Mouse (Mus musculus) MEL (cell line): Measurements from ENCODE around the gene Prr22. TPM values are rescaled to one million over a fixed set of nuclear protein-coding genes. Genes with fewer than 3 reads are reported as not detected.

Source experiments
- DNase-seq: peaks from one replicate; pipeline ENCODE4 v3.0.0; 2011; ENCODE audit warnings: low read depth, low spot score
- H3K27ac ChIP-seq: 2 replicates; pipeline ENCODE4 v1.5.1; 2012; ENCODE audit warnings: low read depth, mild to moderate bottlenecking, control low read depth, low read length, moderate library complexity; ENCODE audit not compliant: control insufficient read depth
- H3K27me3 ChIP-seq, 2 experiments: fragments of 150-350 bp in 1 of 2; sonication (generic) in 1 of 2; 2 replicates each; pipeline ENCODE4 v1.6.1; 2012; ENCODE audit warnings: low read length in 2 of 2, mild to moderate bottlenecking in 2 of 2, improper control_type of control experiment in 1 of 2, moderate library complexity in 1 of 2; ENCODE audit not compliant: insufficient read depth in 2 of 2, control insufficient read depth in 1 of 2
- H3K36me3 ChIP-seq, 2 experiments: 2 replicates each; pipeline ENCODE4 v1.6.1; 2012 to 2014; ENCODE audit warnings: low read length in 2 of 2, improper control_type of control experiment in 1 of 2, inconsistent platforms in 1 of 2, mild to moderate bottlenecking in 1 of 2; ENCODE audit not compliant: insufficient read depth in 2 of 2, control insufficient read depth in 1 of 2
- H3K4me1 ChIP-seq, 2 experiments: fragments of 150-350 bp in 1 of 2; sonication (generic) in 1 of 2; 2 replicates each; pipeline ENCODE4 v1.6.1; 2012; ENCODE audit warnings: low read length in 2 of 2, improper control_type of control experiment in 1 of 2, mild to moderate bottlenecking in 1 of 2; ENCODE audit not compliant: insufficient read depth in 2 of 2, control insufficient read depth in 1 of 2
- H3K4me3 ChIP-seq, 2 experiments: fragments of 150-350 bp in 1 of 2; sonication (generic) in 1 of 2; 2 replicates each; pipeline ENCODE4 v1.5.1; 2012; ENCODE audit warnings: low read depth in 2 of 2, low read length in 2 of 2, mild to moderate bottlenecking in 2 of 2, moderate library complexity in 2 of 2, control low read depth in 1 of 2, improper control_type of control experiment in 1 of 2; ENCODE audit not compliant: control insufficient read depth in 1 of 2, insufficient read depth in 1 of 2
- H3K79me2 ChIP-seq: 2 replicates; pipeline ENCODE4 v1.6.1; 2012; ENCODE audit warnings: mild to moderate bottlenecking, low read length, moderate library complexity; ENCODE audit not compliant: control insufficient read depth, poor library complexity, insufficient read depth
- H3K9ac ChIP-seq: 2 replicates; pipeline ENCODE4 v1.6.1; 2012; ENCODE audit warnings: low read depth, mild to moderate bottlenecking, control low read depth, low read length, moderate library complexity; ENCODE audit not compliant: control insufficient read depth, poor library complexity, severe bottlenecking
- H3K9me3 ChIP-seq: fragments of 150-350 bp; sonication (generic); replicated peaks from 2 replicates; pipeline ENCODE4 v1.6.1; 2012; ENCODE audit warnings: mild to moderate bottlenecking, low read length, improper control_type of control experiment, moderate library complexity; ENCODE audit not compliant: insufficient read depth
- CHD1 ChIP-seq: IDR thresholded peaks from 2 replicates; pipeline ENCODE4 v1.6.1; 2012; ENCODE audit warnings: low read depth, mild to moderate bottlenecking, inconsistent platforms, low read length, improper control_type of control experiment
- CHD2 ChIP-seq: IDR thresholded peaks from 2 replicates; pipeline ENCODE4 v1.6.1; 2011; ENCODE audit warnings: low read length, improper control_type of control experiment
- E2F4 ChIP-seq: IDR thresholded peaks from 2 replicates; pipeline ENCODE4 v1.6.1; 2011; ENCODE audit warnings: low read depth, low read length, improper control_type of control experiment, borderline replicate concordance
- ELF1 ChIP-seq: IDR thresholded peaks from 2 replicates; pipeline ENCODE4 v1.6.1; 2014; ENCODE audit warnings: low read depth, mild to moderate bottlenecking, inconsistent platforms, low read length, improper control_type of control experiment, moderate library complexity
- GABPA ChIP-seq: IDR thresholded peaks from 2 replicates; pipeline ENCODE4 v1.6.1; 2012; ENCODE audit warnings: low read depth, mild to moderate bottlenecking, inconsistent platforms, low read length, improper control_type of control experiment, moderate library complexity
- KAT2A ChIP-seq: conservative IDR thresholded peaks from 2 replicates; pipeline ENCODE4 v1.6.1; 2012; ENCODE audit warnings: low read depth, low read length, improper control_type of control experiment, inconsistent platforms
- MAFK ChIP-seq: IDR thresholded peaks from 2 replicates; pipeline ENCODE4 v1.6.1; 2011; ENCODE audit warnings: low read depth, mild to moderate bottlenecking, low read length, improper control_type of control experiment, borderline replicate concordance
- MAZ ChIP-seq: IDR thresholded peaks from 2 replicates; pipeline ENCODE4 v1.6.1; 2012; ENCODE audit warnings: low read depth, mild to moderate bottlenecking, inconsistent platforms, low read length, improper control_type of control experiment
- MXI1 ChIP-seq: IDR thresholded peaks from 2 replicates; pipeline ENCODE4 v1.6.1; 2011; ENCODE audit warnings: mild to moderate bottlenecking, low read depth, low read length, improper control_type of control experiment
- MYB ChIP-seq: IDR thresholded peaks from 2 replicates; pipeline ENCODE4 v1.6.1; 2011; ENCODE audit warnings: mild to moderate bottlenecking, low read depth, low read length, improper control_type of control experiment
- MYC ChIP-seq: IDR thresholded peaks from 2 replicates; pipeline ENCODE4 v1.6.1; 2011; ENCODE audit warnings: low read depth, mild to moderate bottlenecking, low read length, improper control_type of control experiment, moderate library complexity
- POLR2A ChIP-seq, 2 experiments: IDR thresholded peaks; 2 replicates each; pipeline ENCODE4 v1.6.1; 2011 to 2012; ENCODE audit warnings: low read length in 2 of 2, mild to moderate bottlenecking in 2 of 2, control low read depth in 1 of 2, improper control_type of control experiment in 1 of 2, low read depth in 1 of 2, moderate library complexity in 1 of 2; ENCODE audit not compliant: control insufficient read depth in 1 of 2, insufficient read depth in 1 of 2, poor library complexity in 1 of 2
- RAD21 ChIP-seq: IDR thresholded peaks from 2 replicates; pipeline ENCODE4 v1.6.1; 2011; ENCODE audit warnings: mild to moderate bottlenecking, low read depth, low read length, improper control_type of control experiment
- RCOR1 ChIP-seq: IDR thresholded peaks from 2 replicates; pipeline ENCODE4 v1.6.1; 2012; ENCODE audit warnings: low read depth, mild to moderate bottlenecking, inconsistent platforms, low read length, improper control_type of control experiment
- SMC3 ChIP-seq: IDR thresholded peaks from 2 replicates; pipeline ENCODE4 v1.6.1; 2011; ENCODE audit warnings: low read depth, low read length, improper control_type of control experiment
- TAL1 ChIP-seq: IDR thresholded peaks from 2 replicates; pipeline ENCODE4 v1.6.1; 2012; ENCODE audit warnings: mild to moderate bottlenecking, inconsistent platforms, low read length, moderate library complexity, mixed read lengths
- TBP ChIP-seq: IDR thresholded peaks from 2 replicates; pipeline ENCODE4 v1.8.0; 2011; ENCODE audit warnings: low read depth, low read length, improper control_type of control experiment
- TCF12 ChIP-seq: IDR thresholded peaks from 2 replicates; pipeline ENCODE4 v1.6.1; 2014; ENCODE audit warnings: low read depth, mild to moderate bottlenecking, inconsistent platforms, low read length, improper control_type of control experiment, moderate library complexity
- UBTF ChIP-seq: IDR thresholded peaks from 2 replicates; pipeline ENCODE4 v1.6.1; 2012; ENCODE audit warnings: low read depth, mild to moderate bottlenecking, inconsistent platforms, low read length, improper control_type of control experiment, moderate library complexity, borderline replicate concordance; ENCODE audit not compliant: insufficient read depth
- USF2 ChIP-seq, 2 experiments: IDR thresholded peaks; 2 replicates each; pipeline ENCODE4 v1.6.1; 2011 to 2012; ENCODE audit warnings: improper control_type of control experiment in 2 of 2, low read length in 2 of 2, borderline replicate concordance in 1 of 2, inconsistent platforms in 1 of 2, low read depth in 1 of 2, mild to moderate bottlenecking in 1 of 2; ENCODE audit not compliant: insufficient read depth in 1 of 2
- ZC3H11A ChIP-seq: IDR thresholded peaks from 2 replicates; pipeline ENCODE4 v1.6.1; 2012; ENCODE audit warnings: low read depth, mild to moderate bottlenecking, inconsistent platforms, low read length, improper control_type of control experiment
- ZNF384 ChIP-seq: IDR thresholded peaks from 2 replicates; pipeline ENCODE4 v1.6.1; 2012; ENCODE audit warnings: low read depth, mild to moderate bottlenecking, inconsistent platforms, low read length, improper control_type of control experiment
- polyA plus RNA-seq, 2 experiments: library from polyadenylated mRNA; stranded (reverse) in 1 of 2; unstranded in 1 of 2; fragments of >175 nt in 1 of 2; fragments of >200 nt in 1 of 2; gene quantifications; 2 replicates each; pipeline versions ENCODE4 v1.2.1 to v1.2.4; 2012; ENCODE audit warnings: low replicate concordance in 2 of 2, low read depth in 1 of 2; ENCODE audit not compliant: insufficient read length in 2 of 2, insufficient read depth in 1 of 2, missing spikeins in 1 of 2
- total RNA-seq: library from RNA; depleted of rRNA; stranded (reverse); fragments of 300-350 nt; gene quantifications from 2 replicates; pipeline ENCODE4 v1.2.3, GENCODE M21; 2012

Prr22 gene
- total and polyA plus RNA-seq, 3 experiments: 1.3 to 5.5 TPM; not detected in 1

DNA sequence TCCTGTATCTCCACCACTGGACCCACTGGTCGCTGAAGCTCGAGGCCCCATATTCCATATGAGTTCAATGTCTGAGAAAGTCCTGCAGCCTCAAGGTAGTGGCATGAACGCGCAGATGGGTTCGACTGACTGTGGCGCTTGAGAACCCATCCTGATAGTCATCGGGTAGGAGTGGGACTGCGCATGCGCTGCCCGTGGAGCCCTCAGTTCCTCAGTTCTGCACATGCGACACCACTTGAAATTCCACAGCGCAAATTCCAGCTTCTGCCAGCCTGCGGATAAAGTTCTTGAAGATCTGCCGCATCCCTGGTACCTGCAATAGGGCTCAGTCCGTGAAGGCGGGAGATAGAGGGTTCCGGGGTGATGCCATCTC lies 29.3 kb upstream of the Prr22 start:
- Histone ChIP-seq H3K27ac (no peak overlapping the region), H3K4me1 (no peaks in the 10 kb centered on the region), H3K9ac (no peak overlapping the region), H3K9me3 (no peaks in the 10 kb centered on the region), H3K27me3 (no peaks in the 10 kb centered on the region), H3K4me3 (no peak overlapping the region), H3K79me2 (no peaks in the 10 kb centered on the region)
- DNase-seq: no peak
- no peak for TF ChIP-seq MAZ
- TF ChIP-seq UBTF: no peak
- TF ChIP-seq CHD2: no peak
- TF ChIP-seq ZC3H11A: no peak
- no peak for TF ChIP-seq MXI1
- no peak for TF ChIP-seq E2F4
- TF ChIP-seq TCF12: no peak
- no peak for TF ChIP-seq GABPA
- TF ChIP-seq RAD21: no peak
- TF ChIP-seq POLR2A (IDR thresholded peaks at IDR 0.05; ENCODE audit: control insufficient read depth in 1 of 2, insufficient read depth in 1 of 2, low read depth in 1 of 2, low read length in 2 of 2, poor library complexity in 1 of 2): no peak
- TF ChIP-seq SMC3: no peak
- TF ChIP-seq USF2 (IDR thresholded peaks at IDR 0.05; ENCODE audit: borderline replicate concordance in 1 of 2, insufficient read depth in 1 of 2, low read depth in 1 of 2, low read length in 2 of 2): no peak
- TF ChIP-seq TAL1: no peak
- no peak for TF ChIP-seq TBP
- no peak for TF ChIP-seq ELF1
- TF ChIP-seq, all 39 proteins: peak for 0
- no peaks in the 10 kb centered on the region for H3K36me3 ChIP-seq

DNA sequence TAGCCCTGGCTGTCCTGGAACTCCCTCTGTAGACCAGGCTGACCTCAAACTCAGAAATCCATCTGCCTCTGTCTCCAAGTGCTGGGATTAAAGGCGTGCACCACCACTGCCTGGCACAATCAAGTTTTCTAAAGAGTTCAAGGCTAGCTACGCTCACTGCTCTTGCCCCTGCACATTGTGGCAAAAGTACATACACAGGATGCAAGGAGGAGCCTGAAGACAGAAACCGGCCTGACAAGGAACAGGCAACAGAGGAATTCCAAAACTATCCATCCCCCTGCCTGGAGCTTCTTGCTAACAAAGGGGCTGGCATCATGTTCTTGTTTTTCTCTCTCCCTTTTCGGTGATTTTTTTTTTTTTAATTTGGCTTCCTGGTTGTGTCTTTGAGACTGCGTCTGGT lies 25.9 kb upstream of the Prr22 start:
- TF ChIP-seq SMC3 (no peak), MYC (no peak), ZNF384 (no peak), RAD21 (no peak), GABPA (no peak), RCOR1 (no peak), CHD1 (no peak), MAFK (no peak), KAT2A (no peak), MYB (no peak), ZC3H11A (no peak)
- TF ChIP-seq, all 39 proteins: peak for 0
- no peaks in the 10 kb centered on the region for H3K79me2 ChIP-seq
- H3K36me3 ChIP-seq: no peaks in the 10 kb centered on the region
- no peaks in the 10 kb centered on the region for H3K4me1 ChIP-seq
- H3K27ac ChIP-seq: no peak overlapping the region
- no peak overlapping the region for H3K4me3 ChIP-seq
- no peaks in the 10 kb centered on the region for H3K9me3 ChIP-seq
- H3K27me3 ChIP-seq: no peaks in the 10 kb centered on the region
- no peak for DNase-seq
- no peak overlapping the region for H3K9ac ChIP-seq
